Mouse (Mus musculus): ENCODE results near the gene Acbd6.

GRCm38 (mm10) chr1:155727830-155728229 lies 169.9 kb downstream of the Acbd6 start:
- no peak for TF ChIP-seq POLR2A (IDR thresholded peaks at IDR 0.05; ENCODE audit: borderline replicate concordance, low read depth, low read length)
- no peak for TF ChIP-seq CTCF (IDR thresholded peaks at IDR 0.05; ENCODE audit: low read depth, low read length)
